Mouse (Mus musculus): ENCODE measurements around the gene Tcte1. TPM values are rescaled to one million over a fixed set of nuclear protein-coding genes. Genes with fewer than 3 reads are reported as not detected.
A peak's percentile ranks its signal among the peaks of the same experiment; 100 is the strongest.

Tcte1 gene
- polyA plus RNA-seq, 1 experiment = 0.16 TPM

- Histone ChIP-seq H3K27me3 (ENCODE audit: control insufficient read depth, insufficient read depth, low read length) (no peaks in the 10 kb centered on the region), H3K36me3 (ENCODE audit: control insufficient read depth, insufficient read depth, low read length) (no peaks in the 10 kb centered on the region), H3K4me3 (ENCODE audit: extremely low read depth, insufficient read depth, insufficient read length) (no peak overlapping the region)
These were observed 59.6 kb downstream of the Tcte1 start for GRCm38 (mm10) chr17:45582715-45583355.

GRCm38 (mm10) chr17:45584096-45584896 is 61.1 kb downstream of the Tcte1 start:
- Histone ChIP-seq H3K4me1 (ENCODE audit: control insufficient read depth, insufficient read depth, insufficient read length) (peaks cover 3% of the 10 kb centered on the region; the same call in 1 of the 2 replicates), H3K27me3 (ENCODE audit: control insufficient read depth, insufficient read depth, low read length) (no peaks in the 10 kb centered on the region), H3K27ac (ENCODE audit: insufficient read depth, low read length) (peak overlapping the region; percentile 79), H3K36me3 (ENCODE audit: control insufficient read depth, insufficient read depth, low read length) (no peaks in the 10 kb centered on the region), H3K4me3 (ENCODE audit: extremely low read depth, insufficient read depth, insufficient read length) (peak overlapping the region; percentile 29; the same call in 1 of the 2 replicates)
- no peak for DNase-seq (ENCODE audit: low read depth in 1 of 2, low spot score in 2 of 2)
- WGBS = 45% methylated on average over 12 of the region's 12 CpGs
- no peak for TF ChIP-seq CTCF (IDR thresholded peaks at IDR 0.05; ENCODE audit: extremely low read depth, insufficient read depth, insufficient read length, insufficient replicate concordance)
- TF ChIP-seq POLR2A (IDR thresholded peaks at IDR 0.05; ENCODE audit: low read depth, low read length) = no peak

More at GRCm38 (mm10) chr17:45582715-45583355, 59.6 kb downstream of the Tcte1 start:
- DNase-seq (ENCODE audit: low read depth in 1 of 2, low spot score in 2 of 2) = peak in 1 of 2 experiments; percentile 35
- Histone ChIP-seq H3K27ac (ENCODE audit: insufficient read depth, low read length) (peak overlapping the region; percentile 52; the same call in 1 of the 2 replicates), H3K4me1 (ENCODE audit: control insufficient read depth, insufficient read depth, insufficient read length) (peaks cover 3% of the 10 kb centered on the region; the same call in 1 of the 2 replicates)
- peak; percentile 39; the same call in 1 of the 2 replicates for TF ChIP-seq CTCF (IDR thresholded peaks at IDR 0.05; ENCODE audit: extremely low read depth, insufficient read depth, insufficient read length, insufficient replicate concordance)
- TF ChIP-seq POLR2A (IDR thresholded peaks at IDR 0.05; ENCODE audit: low read depth, low read length) = no peak
- 32% methylated on average over 6 of the region's 6 CpGs for WGBS

- peak in 1 of 2 experiments; percentile 60 for DNase-seq (ENCODE audit: low read depth in 1 of 2, low spot score in 2 of 2)
- H3K27me3 ChIP-seq (ENCODE audit: control insufficient read depth, insufficient read depth, low read length) = no peaks in the 10 kb centered on the region
- WGBS = 47% methylated on average over 14 of the region's 14 CpGs
- peak; percentile 85 for TF ChIP-seq CTCF (IDR thresholded peaks at IDR 0.05; ENCODE audit: extremely low read depth, insufficient read depth, insufficient read length, insufficient replicate concordance)
- TF ChIP-seq POLR2A (IDR thresholded peaks at IDR 0.05; ENCODE audit: low read depth, low read length) = no peak
- H3K4me3 ChIP-seq (ENCODE audit: extremely low read depth, insufficient read depth, insufficient read length) = peak overlapping the region; percentile 10; the same call in 1 of the 2 replicates
- peaks cover 3% of the 10 kb centered on the region; the same call in 1 of the 2 replicates for H3K4me1 ChIP-seq (ENCODE audit: control insufficient read depth, insufficient read depth, insufficient read length)
- peak overlapping the region; percentile 79 for H3K27ac ChIP-seq (ENCODE audit: insufficient read depth, low read length)
- H3K36me3 ChIP-seq (ENCODE audit: control insufficient read depth, insufficient read depth, low read length) = no peaks in the 10 kb centered on the region
These were observed 61.9 kb downstream of the Tcte1 start for GRCm38 (mm10) chr17:45584939-45585678.

- DNase-seq (ENCODE audit: low read depth in 1 of 2, low spot score in 2 of 2) = no peak
- peak overlapping the region; percentile 57 for H3K27ac ChIP-seq (ENCODE audit: insufficient read depth, low read length)
- TF ChIP-seq POLR2A (IDR thresholded peaks at IDR 0.05; ENCODE audit: low read depth, low read length) = no peak
- no peak for TF ChIP-seq CTCF (IDR thresholded peaks at IDR 0.05; ENCODE audit: extremely low read depth, insufficient read depth, insufficient read length, insufficient replicate concordance)
- H3K4me3 ChIP-seq (ENCODE audit: extremely low read depth, insufficient read depth, insufficient read length) = no peak overlapping the region
- H3K36me3 ChIP-seq (ENCODE audit: control insufficient read depth, insufficient read depth, low read length) = no peaks in the 10 kb centered on the region
- H3K4me1 ChIP-seq (ENCODE audit: control insufficient read depth, insufficient read depth, insufficient read length) = peaks cover 3% of the 10 kb centered on the region; the same call in 1 of the 2 replicates
- no peaks in the 10 kb centered on the region for H3K27me3 ChIP-seq (ENCODE audit: control insufficient read depth, insufficient read depth, low read length)
- WGBS = 89% methylated on average over 23 of the region's 23 CpGs
These were observed 62.7 kb downstream of the Tcte1 start for GRCm38 (mm10) chr17:45585725-45586448.

GRCm38 (mm10) chr17:45586449-45586837 is 63.2 kb downstream of the Tcte1 start:
- no peak for TF ChIP-seq POLR2A (IDR thresholded peaks at IDR 0.05; ENCODE audit: low read depth, low read length)
- no peak for TF ChIP-seq CTCF (IDR thresholded peaks at IDR 0.05; ENCODE audit: extremely low read depth, insufficient read depth, insufficient read length, insufficient replicate concordance)
- H3K27ac ChIP-seq (ENCODE audit: insufficient read depth, low read length) = no peak overlapping the region
- H3K27me3 ChIP-seq (ENCODE audit: control insufficient read depth, insufficient read depth, low read length) = no peaks in the 10 kb centered on the region
- peaks cover 3% of the 10 kb centered on the region; the same call in 1 of the 2 replicates for H3K4me1 ChIP-seq (ENCODE audit: control insufficient read depth, insufficient read depth, insufficient read length)
- no peak for DNase-seq (ENCODE audit: low read depth in 1 of 2, low spot score in 2 of 2)
- H3K36me3 ChIP-seq (ENCODE audit: control insufficient read depth, insufficient read depth, low read length) = no peaks in the 10 kb centered on the region
- H3K4me3 ChIP-seq (ENCODE audit: extremely low read depth, insufficient read depth, insufficient read length) = no peak overlapping the region
- 93% methylated on average over 3 of the region's 3 CpGs for WGBS

GRCm38 (mm10) chr17:45588370-45588769 is 65.1 kb downstream of the Tcte1 start:
- no peak for DNase-seq (ENCODE audit: low read depth in 1 of 2, low spot score in 2 of 2)
- Histone ChIP-seq H3K4me1 (ENCODE audit: control insufficient read depth, insufficient read depth, insufficient read length) (peaks cover 8% of the 10 kb centered on the region; the same call in 1 of the 2 replicates), H3K4me3 (ENCODE audit: extremely low read depth, insufficient read depth, insufficient read length) (no peak overlapping the region), H3K27ac (ENCODE audit: insufficient read depth, low read length) (no peak overlapping the region), H3K36me3 (ENCODE audit: control insufficient read depth, insufficient read depth, low read length) (no peaks in the 10 kb centered on the region), H3K27me3 (ENCODE audit: control insufficient read depth, insufficient read depth, low read length) (no peaks in the 10 kb centered on the region)
- WGBS = 95% methylated on average over 7 of the region's 7 CpGs
- no peak for TF ChIP-seq POLR2A (IDR thresholded peaks at IDR 0.05; ENCODE audit: low read depth, low read length)
- TF ChIP-seq CTCF (IDR thresholded peaks at IDR 0.05; ENCODE audit: extremely low read depth, insufficient read depth, insufficient read length, insufficient replicate concordance) = no peak

All from spleen, adult 2 months (tissue).